Mouse (Mus musculus) gastrocnemius, adult 18-20 months (tissue): ENCODE data around the gene Tm7sf2. TPM values are rescaled to one million over a fixed set of nuclear protein-coding genes. Genes with fewer than 3 reads are reported as not detected.
"Not testable (repeated sequence)": the region's sequence is repeated elsewhere in the genome, so short reads cannot be mapped to it uniquely, and the experiment has no call there.

Experiments used
- DNase-seq: peaks from one replicate; pipeline ENCODE4 v3.0.0; 2021; ENCODE audit warnings: low spot score
- total RNA-seq, 2 experiments: library from RNA; stranded (reverse); gene quantifications; 2 replicates each; pipeline ENCODE4 v1.2.3; 2021

Gene Tm7sf2
- total RNA-seq, 2 experiments from 2014 or later: 5.9 to 6.2 TPM

- DNase-seq: no peak
Measured at GRCm38 (mm10) chr19:6045366-6046293, 22.5 kb downstream of the Tm7sf2 start.

- not testable (repeated sequence) for DNase-seq
Measured at GRCm38 (mm10) chr19:6044102-6044501, 24.1 kb downstream of the Tm7sf2 start.

DNA sequence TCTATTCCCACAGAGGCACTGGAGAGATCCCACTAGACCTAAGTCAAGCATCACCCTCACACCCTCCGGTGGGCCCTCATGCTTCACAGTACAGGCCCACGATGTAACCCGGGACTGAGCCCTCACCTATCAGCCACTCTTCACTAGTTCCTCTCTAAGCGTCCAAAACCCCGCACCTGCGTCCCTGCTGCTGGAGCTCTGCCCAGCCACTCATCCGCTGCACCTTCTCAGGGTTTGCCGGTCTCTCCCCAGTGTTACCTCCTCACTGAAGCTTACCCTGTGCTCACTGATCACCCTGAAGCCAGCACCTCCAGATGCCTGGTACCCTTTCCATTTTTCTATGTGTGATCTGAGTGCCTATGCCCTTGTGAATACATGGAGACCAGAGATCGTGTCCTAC is 25.9 kb downstream of the Tm7sf2 start:
- no peak for DNase-seq

DNA sequence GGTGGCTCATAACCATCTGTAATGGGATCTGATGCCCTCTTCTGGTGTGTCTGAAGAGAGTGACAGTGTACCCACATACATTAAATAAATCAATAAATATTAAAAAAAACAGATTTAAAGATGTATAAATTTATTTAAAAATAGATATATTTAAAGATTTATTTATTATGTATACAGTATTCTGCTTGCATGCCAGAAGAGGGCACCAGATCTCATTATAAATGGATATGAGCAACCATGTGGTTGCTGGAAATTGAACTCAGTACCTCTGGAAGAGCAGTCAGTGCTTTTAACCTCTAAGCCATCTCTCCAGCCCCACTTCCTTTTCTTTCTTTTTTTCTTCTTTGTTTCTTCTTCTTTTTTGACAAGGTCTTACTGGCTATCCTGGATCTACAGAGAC is 28.2 kb downstream of the Tm7sf2 start:
- no peak for DNase-seq

- DNase-seq: no peak
Measured at GRCm38 (mm10) chr19:6038326-6038725, 29.8 kb downstream of the Tm7sf2 start.

- no peak for DNase-seq
Measured at GRCm38 (mm10) chr19:6037695-6038094, 30.5 kb downstream of the Tm7sf2 start.

DNA sequence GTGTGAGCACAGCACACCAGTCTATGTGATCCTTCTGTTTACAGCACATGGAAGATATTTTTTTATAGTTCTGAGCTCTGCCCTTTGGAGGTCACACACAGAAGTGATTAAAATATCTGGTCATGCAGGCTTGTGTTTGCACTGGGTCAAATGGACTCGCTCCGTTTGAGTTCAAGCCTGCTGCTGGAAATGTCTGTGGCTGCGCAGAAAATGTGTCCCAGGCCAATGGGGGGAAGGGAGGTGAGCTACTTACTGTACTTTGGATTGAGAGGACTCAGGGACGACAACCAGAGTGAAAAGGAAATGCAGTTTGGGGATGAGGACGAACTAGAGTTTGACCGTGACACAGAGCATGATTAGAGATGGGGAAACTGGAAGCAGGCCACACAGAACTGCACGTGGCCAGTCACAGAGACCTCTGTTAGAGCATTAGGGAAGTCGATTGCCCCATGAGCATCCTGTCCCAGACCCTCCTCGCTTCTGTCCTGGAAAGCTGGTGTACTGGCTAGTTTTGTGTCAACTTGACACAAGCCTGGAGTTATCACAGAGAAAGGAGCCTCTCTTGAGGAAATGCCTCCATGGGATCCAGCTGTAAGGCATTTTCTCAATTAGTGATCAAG is 32.1 kb downstream of the Tm7sf2 start:
- no peak for DNase-seq

DNA sequence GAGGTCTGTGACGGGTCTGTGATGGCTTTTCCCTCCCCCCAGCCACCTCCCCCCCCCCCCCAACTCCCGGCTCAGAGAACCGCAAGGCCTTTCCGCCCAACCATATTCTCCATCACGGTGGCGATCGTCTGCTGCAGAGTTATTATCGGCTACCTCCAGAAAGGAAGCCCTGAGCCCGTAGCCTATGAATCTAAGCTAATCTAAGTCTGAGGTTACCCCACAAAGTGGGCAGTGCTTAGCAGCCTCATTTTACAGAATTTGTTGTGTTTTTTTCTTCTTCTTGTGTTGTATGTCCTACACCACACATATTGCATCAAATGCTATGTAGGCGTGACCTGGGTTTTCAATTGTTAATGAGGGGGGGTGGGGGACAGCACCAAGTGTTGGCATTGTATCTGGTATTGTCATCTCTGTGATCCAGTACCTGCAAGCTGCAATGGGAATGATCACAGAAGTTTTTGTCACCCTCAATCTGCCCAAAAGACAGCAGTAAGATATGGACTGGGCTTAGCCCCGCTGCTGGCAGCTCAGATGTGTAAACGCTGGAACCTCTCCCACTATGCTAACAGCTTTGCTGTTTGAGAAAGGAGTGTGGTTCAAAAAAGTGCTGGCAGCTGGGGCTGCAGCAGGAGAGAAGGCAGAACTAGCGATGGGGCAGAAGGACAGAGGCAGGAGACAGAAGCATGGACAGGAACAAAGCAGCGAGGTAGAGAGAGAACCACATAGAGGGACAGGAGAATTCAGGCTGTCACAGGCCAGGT is 37.5 kb downstream of the Tm7sf2 start:
- no peak for DNase-seq

- no peak for DNase-seq
Measured at GRCm38 (mm10) chr19:6029426-6029825, 38.7 kb downstream of the Tm7sf2 start.

- no peak for DNase-seq
Measured at GRCm38 (mm10) chr19:6028991-6029390, 39.2 kb downstream of the Tm7sf2 start.

DNA sequence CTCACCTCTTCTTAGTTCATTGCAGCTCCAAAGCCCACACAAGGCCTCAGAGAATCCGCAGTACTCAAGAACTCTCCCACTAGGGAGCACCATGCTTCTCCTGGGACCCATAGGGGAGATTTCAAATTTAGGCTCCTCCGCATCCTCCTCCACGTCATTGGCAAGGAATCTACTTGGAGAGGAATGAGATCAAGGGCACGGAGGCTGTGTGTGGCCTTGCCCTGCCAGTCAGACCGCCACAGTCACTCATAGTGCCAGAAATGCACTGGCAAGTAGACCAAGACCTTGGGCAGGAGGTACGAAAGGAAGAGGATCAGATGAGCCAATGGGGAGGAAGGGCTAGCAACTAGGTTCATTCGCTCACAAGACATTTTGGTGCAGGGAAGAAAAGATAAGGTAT is 44.2 kb downstream of the Tm7sf2 start:
- DNase-seq: no peak

GRCm38 (mm10) chr19:6023059-6023458 is 45.1 kb downstream of the Tm7sf2 start:
- no peak for DNase-seq

GRCm38 (mm10) chr19:6020276-6020675 is 47.9 kb downstream of the Tm7sf2 start:
- DNase-seq: no peak

DNA sequence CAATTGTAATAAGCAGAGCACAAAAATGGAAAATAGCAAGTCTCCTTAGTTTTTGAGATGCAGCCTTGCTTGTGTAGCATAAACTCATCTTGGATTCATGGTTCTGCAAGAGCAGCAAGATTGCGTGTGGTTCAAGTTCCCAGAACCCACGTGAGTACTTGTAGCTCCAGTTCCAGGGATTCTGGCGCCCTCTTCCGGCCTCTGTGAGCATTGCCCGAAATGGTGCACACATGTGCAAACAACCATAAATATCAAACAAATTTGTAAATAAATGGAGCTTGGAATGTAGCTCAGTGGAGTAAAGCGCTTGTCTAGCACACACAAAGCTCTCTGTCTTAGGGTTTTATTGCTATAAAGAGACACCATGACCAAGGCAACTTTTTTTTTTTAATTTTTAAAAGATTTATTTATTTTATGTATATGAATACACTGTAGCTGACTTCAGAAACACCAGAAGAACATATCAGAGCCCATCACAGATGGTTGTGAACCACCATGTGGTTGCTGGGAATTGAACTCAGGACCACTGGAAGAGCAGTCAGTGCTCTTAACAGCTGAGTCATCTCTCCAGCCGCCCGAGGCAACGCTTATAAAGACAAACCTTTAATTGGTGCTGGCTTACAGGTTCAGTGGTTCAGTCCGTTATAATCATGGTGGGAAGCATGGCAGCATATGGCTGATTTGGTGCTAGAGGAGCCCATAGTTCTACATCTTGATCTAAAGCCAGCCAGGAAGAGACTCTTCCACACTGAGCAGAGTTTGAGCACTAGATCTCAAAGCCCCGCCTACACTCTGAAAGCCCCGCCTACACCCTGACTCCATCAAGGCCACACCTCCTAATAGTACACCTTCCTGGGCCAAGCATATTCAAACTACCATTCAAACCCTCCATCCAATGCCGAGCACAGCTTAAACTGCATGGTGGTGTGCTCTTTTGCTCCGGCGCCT is 49.8 kb downstream of the Tm7sf2 start:
- peak; percentile 92 for DNase-seq

- DNase-seq: no peak
Measured at GRCm38 (mm10) chr19:6016532-6016931, 51.6 kb downstream of the Tm7sf2 start.

DNA sequence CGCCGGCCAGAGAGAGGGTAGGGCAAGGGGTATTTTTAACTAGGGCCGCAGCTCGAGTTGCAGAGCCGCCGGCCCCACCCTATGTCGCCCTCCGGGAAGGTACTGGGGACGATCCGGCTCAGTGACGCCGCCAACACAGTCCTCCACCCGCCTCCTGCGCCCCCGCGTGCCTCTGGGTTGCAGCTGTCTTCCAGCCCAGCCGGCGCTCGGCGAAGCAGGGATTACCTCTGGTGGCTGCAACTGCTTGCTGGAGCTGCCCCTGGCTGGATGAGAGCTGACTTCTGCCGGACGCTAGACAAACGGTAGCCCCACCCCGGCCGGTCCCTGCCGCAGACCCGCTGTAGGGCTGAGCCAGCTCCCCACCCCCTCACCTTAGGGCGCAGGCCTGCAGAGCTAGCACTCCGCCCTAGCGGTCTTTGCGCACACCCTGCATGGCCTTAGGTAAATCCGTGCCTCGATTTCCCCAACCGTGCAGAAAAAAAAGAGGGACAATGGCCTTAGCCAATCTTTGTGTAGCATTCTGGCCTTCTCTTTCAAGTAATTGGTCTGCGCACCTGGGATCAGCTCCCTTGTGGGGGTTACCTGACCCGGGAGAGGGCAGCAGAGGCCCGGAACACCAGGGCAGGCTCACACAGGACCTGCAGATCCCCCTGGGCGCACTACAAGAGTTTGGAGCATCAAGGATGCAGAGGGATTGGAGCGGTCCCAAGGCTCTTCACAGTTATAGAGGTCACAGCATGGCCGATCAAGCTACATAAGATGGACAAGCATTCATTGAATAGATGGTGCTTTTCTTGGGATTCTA is 52.5 kb downstream of the Tm7sf2 start, which contains the start of gene Capn1:
TSS of gene Capn1 (minus strand) at position 387 of the 805 bp plus-strand sequence.
- DNase-seq: peak; percentile 89

DNA sequence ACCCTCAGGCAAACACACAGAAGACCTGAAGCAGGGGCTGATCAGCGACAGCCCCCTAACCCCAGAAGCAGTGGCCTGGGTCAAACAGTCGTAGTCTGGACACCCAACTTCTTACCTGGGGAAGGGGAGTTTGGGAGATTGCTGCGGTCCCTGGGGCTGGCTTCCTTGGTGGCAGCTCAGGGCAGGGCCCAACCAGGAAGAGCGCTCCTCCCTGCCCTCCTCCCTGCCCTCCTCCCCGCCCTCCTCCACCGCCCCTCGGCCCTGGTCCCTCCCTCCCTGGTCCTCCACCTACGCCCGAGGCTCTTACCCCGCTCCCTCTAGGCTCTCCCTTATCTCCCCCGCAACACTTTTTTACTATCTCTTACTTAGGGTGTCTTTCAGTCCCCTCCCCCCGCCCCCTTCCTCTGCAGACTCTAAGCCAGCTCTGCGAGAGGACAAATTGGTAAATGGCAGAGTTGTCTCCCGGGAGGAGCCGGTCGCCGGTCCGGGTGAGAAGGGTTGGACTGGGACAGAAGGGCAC is 53.1 kb downstream of the Tm7sf2 start:
- DNase-seq: peak; percentile 34

GRCm38 (mm10) chr19:6013691-6014090 is 54.5 kb downstream of the Tm7sf2 start:
- DNase-seq: no peak
